Mouse (Mus musculus) forebrain, embryonic 14.5 days (tissue): ENCODE results near the gene Uevld. TPM values are rescaled to one million over a fixed set of nuclear protein-coding genes. Genes with fewer than 3 reads are reported as not detected.

Experiments
- ATAC-seq: fragments of 200-750 bp; cut with Nextera tagmentation; 2 replicates; pipeline ENCODE4 v1.8.0; 2017; ENCODE audit warnings: mild to moderate bottlenecking, moderate library complexity
- DNase-seq: peaks from one replicate; pipeline ENCODE4 v3.0.0-alpha.2; 2015; ENCODE audit warnings: low spot score
- H3K27ac ChIP-seq: fragments of 300-500 bp; sonication (generic); 2 replicates; pipeline ENCODE4 v1.5.1; 2014; ENCODE audit warnings: low read depth, mild to moderate bottlenecking, control low read depth, low read length, moderate library complexity
- H3K27me3 ChIP-seq: fragments of 300-500 bp; sonication (generic); replicated peaks from 2 replicates; pipeline ENCODE4 v1.6.1; 2014; ENCODE audit warnings: low read length, control low read depth, mixed read lengths; ENCODE audit not compliant: control insufficient read depth, insufficient read depth
- H3K36me3 ChIP-seq: fragments of 300-500 bp; sonication (generic); 2 replicates; pipeline ENCODE4 v1.6.1; 2014; ENCODE audit warnings: low read length, control low read depth; ENCODE audit not compliant: control insufficient read depth, insufficient read depth
- H3K4me1 ChIP-seq: fragments of 300-500 bp; sonication (generic); 2 replicates; pipeline ENCODE4 v1.6.1; 2014; ENCODE audit warnings: antibody characterized with exemption, low read length, control low read depth; ENCODE audit not compliant: control insufficient read depth, insufficient read depth
- H3K4me2 ChIP-seq: fragments of 300-500 bp; sonication (generic); 2 replicates; pipeline ENCODE4 v1.6.1; 2014; ENCODE audit warnings: mild to moderate bottlenecking, control low read depth, low read length
- H3K4me3 ChIP-seq: fragments of 300-500 bp; sonication (generic); 2 replicates; pipeline ENCODE4 v1.5.1; 2014; ENCODE audit warnings: low read depth, low read length, control low read depth
- H3K9ac ChIP-seq: fragments of 300-500 bp; sonication (generic); 2 replicates; pipeline ENCODE4 v1.6.1; 2014; ENCODE audit warnings: mild to moderate bottlenecking, low read length, control low read depth, moderate library complexity
- H3K9me3 ChIP-seq: fragments of 300-500 bp; sonication (generic); replicated peaks from 2 replicates; pipeline ENCODE4 v1.6.1; 2016; ENCODE audit warnings: low read length, control low read depth, mixed read lengths; ENCODE audit not compliant: control insufficient read depth
- WGBS: fragments of 180-500 bp; shearing (Covaris S2); extraction: QIAGEN DNeasy Blood & Tissue Kit; methylation state at CpG from one replicate; pipeline ENCODE4 v1.1.7; 2014; 5-methylcytosine and 5-hydroxymethylcytosine counted together
- polyA plus RNA-seq: library from polyadenylated mRNA; unstranded; fragments of >200 nt; fragmentation: Nextera tagmentation; extraction: Ambion mirVana; gene quantifications from 2 replicates; pipeline ENCODE4 v1.2.1, GENCODE M21; 2014

Gene Uevld
- polyA plus RNA-seq, 1 experiment from 2014 or later, result 7.4 TPM

DNA sequence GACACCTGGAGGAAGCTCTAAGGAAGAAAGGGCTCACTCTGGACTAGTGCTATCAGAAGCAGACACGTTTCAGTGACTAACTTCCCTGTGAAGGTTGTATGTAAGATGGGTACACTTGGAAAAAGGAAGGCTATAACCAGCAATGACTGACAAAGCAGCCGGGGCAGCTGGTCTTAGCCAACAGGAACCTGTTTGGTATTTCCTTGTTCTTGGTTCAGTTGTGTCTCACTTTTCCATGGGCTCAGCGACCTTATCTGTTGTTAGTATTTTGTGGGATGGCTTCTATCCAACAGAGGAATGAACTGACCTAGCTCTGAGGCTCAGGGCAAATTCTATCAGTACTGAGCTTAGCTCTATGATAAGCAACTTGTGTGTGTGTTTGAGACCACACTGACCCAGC lies 2.7 kb upstream of the Uevld start:
- WGBS, result 73% methylated on average over 3 of the region's 3 CpGs
- H3K9ac ChIP-seq, result no peak overlapping the region
- H3K4me2 ChIP-seq, result no peak overlapping the region

GRCm38 (mm10) chr7:46958853-46959252 lies 526 bp upstream of the Uevld start:
- DNase-seq, result no peak
- H3K36me3 ChIP-seq, result peaks cover 16% of the 10 kb centered on the region
- no peak for ATAC-seq
- H3K4me3 ChIP-seq, result peak overlapping the region; percentile 70
- H3K4me2 ChIP-seq, result peak overlapping the region; percentile 88
- peaks cover 4% of the 10 kb centered on the region; the same call in 1 of the 2 replicates for H3K27me3 ChIP-seq
- no peaks in the 10 kb centered on the region for H3K9me3 ChIP-seq
- H3K9ac ChIP-seq, result peak overlapping the region; percentile 84
- H3K4me1 ChIP-seq, result peaks cover 8% of the 10 kb centered on the region; the same call in 1 of the 2 replicates
- no peak overlapping the region for H3K27ac ChIP-seq
- WGBS, result 17% methylated on average over 9 of the region's 9 CpGs

More for the DNA sequence above, 2.7 kb upstream of the Uevld start:
- Histone ChIP-seq H3K4me1 (peaks cover 8% of the 10 kb centered on the region; the same call in 1 of the 2 replicates), H3K9me3 (no peaks in the 10 kb centered on the region), H3K27me3 (peaks cover 4% of the 10 kb centered on the region; the same call in 1 of the 2 replicates), H3K27ac (no peak overlapping the region), H3K36me3 (no peaks in the 10 kb centered on the region), H3K4me3 (no peak overlapping the region)
- DNase-seq (no peak), ATAC-seq (no peak)

- ATAC-seq (no peak), DNase-seq (peak; percentile 66)
- H3K27me3 ChIP-seq, result no peaks in the 10 kb centered on the region
- H3K27ac ChIP-seq, result no peak overlapping the region
- peaks cover 52% of the 10 kb centered on the region for H3K36me3 ChIP-seq
- H3K4me2 ChIP-seq, result no peak overlapping the region
- H3K4me3 ChIP-seq, result no peak overlapping the region
- no peaks in the 10 kb centered on the region for H3K9me3 ChIP-seq
- WGBS, result 50% methylated on average over 4 of the region's 4 CpGs
- H3K9ac ChIP-seq, result no peak overlapping the region
- H3K4me1 ChIP-seq, result no peaks in the 10 kb centered on the region
Measured at GRCm38 (mm10) chr7:46935847-46936246, 22.5 kb downstream of the Uevld start.

GRCm38 (mm10) chr7:46934788-46935187 lies 23.5 kb downstream of the Uevld start:
- H3K36me3 ChIP-seq, result peaks cover 52% of the 10 kb centered on the region
- 93% methylated on average over 8 of the region's 8 CpGs for WGBS
- no peak overlapping the region for H3K9ac ChIP-seq
- ATAC-seq (no peak), DNase-seq (no peak)
- no peaks in the 10 kb centered on the region for H3K9me3 ChIP-seq
- H3K4me2 ChIP-seq, result no peak overlapping the region
- no peaks in the 10 kb centered on the region for H3K27me3 ChIP-seq
- H3K4me3 ChIP-seq, result no peak overlapping the region
- no peak overlapping the region for H3K27ac ChIP-seq
- no peaks in the 10 kb centered on the region for H3K4me1 ChIP-seq

DNA sequence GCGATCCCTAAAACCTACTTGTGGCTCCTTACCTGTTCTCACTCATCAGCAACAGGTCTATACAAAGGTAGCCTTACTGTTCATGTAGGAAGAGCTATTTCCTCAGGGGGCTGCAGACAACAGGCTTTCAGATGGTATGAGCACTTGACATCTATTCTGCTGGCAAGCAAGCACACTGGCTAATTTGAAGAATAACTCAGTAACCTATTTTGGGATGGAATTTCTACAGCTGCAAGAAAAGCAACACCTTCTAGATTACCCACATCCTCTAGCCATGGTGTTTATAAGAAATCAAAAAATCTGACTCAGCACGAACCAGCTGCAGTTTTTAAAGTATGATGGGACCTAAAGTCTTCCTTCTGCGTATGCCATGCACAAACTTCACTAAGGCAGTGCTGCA lies 27.0 kb downstream of the Uevld start:
- H3K27me3 ChIP-seq, result no peaks in the 10 kb centered on the region
- ATAC-seq (no peak), DNase-seq (no peak)
- no peaks in the 10 kb centered on the region for H3K4me1 ChIP-seq
- H3K27ac ChIP-seq, result no peak overlapping the region
- WGBS, result 95% methylated on average over 3 of the region's 3 CpGs
- no peaks in the 10 kb centered on the region for H3K9me3 ChIP-seq
- H3K9ac ChIP-seq, result no peak overlapping the region
- peaks cover 49% of the 10 kb centered on the region for H3K36me3 ChIP-seq
- H3K4me2 ChIP-seq, result no peak overlapping the region
- H3K4me3 ChIP-seq, result no peak overlapping the region

- H3K4me3 ChIP-seq, result no peak overlapping the region
Measured at GRCm38 (mm10) chr7:46928291-46928690, 30.0 kb downstream of the Uevld start.

DNA sequence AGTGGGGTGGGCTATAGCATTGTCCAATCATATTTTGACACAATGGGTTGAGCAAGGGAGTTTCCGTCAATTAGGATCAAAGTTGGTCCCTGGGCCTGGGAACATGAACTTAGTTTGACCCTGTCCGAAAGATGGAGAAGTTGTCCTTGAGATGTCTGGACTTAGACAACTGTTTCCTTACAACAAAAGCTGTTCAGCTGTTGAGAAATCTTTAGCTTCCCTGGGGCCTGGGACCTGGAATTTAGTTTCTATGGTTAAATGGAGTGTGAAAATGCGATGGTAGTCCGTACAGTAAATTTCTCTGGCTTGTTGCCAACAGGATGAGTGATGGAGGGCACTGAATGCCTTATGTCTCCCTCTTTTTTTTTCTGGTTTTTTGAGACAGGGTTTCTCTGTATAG lies 36.3 kb downstream of the Uevld start:
- no peak for ATAC-seq
- no peak overlapping the region for H3K4me3 ChIP-seq
- H3K4me2 ChIP-seq, result no peak overlapping the region
- 0 out of 2 replicates have a peak, but pooled peaks cover 7% of the 10 kb centered on the region for H3K36me3 ChIP-seq
- no peaks in the 10 kb centered on the region for H3K9me3 ChIP-seq
- H3K27ac ChIP-seq, result no peak overlapping the region
- no peaks in the 10 kb centered on the region for H3K27me3 ChIP-seq
- peaks cover 18% of the 10 kb centered on the region for H3K4me1 ChIP-seq
- WGBS, result 80% methylated on average over 4 of the region's 4 CpGs
- DNase-seq, result no peak
- H3K9ac ChIP-seq, result no peak overlapping the region

More at GRCm38 (mm10) chr7:46928291-46928690, 30.0 kb downstream of the Uevld start:
- DNase-seq, result no peak
- Histone ChIP-seq H3K27ac (no peak overlapping the region), H3K9ac (no peak overlapping the region), H3K36me3 (peaks cover 34% of the 10 kb centered on the region), H3K4me1 (no peaks in the 10 kb centered on the region), H3K27me3 (no peaks in the 10 kb centered on the region), H3K4me2 (no peak overlapping the region), H3K9me3 (no peaks in the 10 kb centered on the region)
- WGBS, result 94% methylated on average over 5 of the region's 5 CpGs
- ATAC-seq, result no peak

DNA sequence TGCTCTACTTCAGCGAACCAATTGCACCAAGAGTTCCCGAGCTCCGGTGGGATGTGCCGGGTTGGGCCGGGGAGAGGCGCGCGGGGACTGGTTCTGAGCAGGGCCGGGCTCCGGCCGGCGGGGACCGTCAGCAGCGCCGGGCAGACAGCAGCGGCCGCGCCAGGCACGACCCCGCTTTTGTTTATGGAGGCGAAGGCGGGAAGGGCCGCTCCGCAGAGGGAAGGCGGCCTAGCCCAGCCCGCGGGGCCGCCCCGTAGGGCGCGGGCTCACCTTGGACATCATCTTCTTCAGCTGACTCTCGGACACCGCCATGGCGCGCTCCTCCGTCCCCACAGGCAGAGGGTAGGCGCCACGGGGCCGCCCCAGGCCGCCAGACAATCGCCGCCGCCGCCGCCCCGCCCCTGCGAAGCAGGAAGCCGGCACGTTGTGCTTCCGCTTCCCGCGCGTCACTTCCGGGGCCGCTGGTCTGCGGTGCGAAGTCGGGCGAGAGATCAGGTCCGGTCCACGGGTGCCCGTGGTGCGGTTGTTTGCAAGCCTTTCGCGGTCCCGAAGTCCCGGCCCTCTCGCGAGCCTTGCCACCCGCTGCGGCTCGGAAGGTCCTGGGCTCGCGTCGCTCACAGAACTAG lies 38.7 kb downstream of the Uevld start, which contains the start of gene Tsg101:
Gene Tsg101, minus strand, starts transcription at position 419 of the 626 bp plus-strand sequence.
- peak; percentile 97 for ATAC-seq
- Histone ChIP-seq H3K36me3 (peaks cover 14% of the 10 kb centered on the region; the same call in 1 of the 2 replicates), H3K9ac (peak within 1 kb of the TSS; percentile 99), H3K9me3 (no peaks in the 10 kb centered on the region), H3K4me1 (peaks cover 18% of the 10 kb centered on the region), H3K4me2 (peak within 1 kb of the TSS; percentile 79), H3K27me3 (no peaks in the 10 kb centered on the region), H3K27ac (peak within 1 kb of the TSS; percentile 95), H3K4me3 (peak within 1 kb of the TSS; percentile 97)
- under 1% methylated on average over 73 of the region's 75 CpGs for WGBS
- DNase-seq, result peak; percentile 92

DNA sequence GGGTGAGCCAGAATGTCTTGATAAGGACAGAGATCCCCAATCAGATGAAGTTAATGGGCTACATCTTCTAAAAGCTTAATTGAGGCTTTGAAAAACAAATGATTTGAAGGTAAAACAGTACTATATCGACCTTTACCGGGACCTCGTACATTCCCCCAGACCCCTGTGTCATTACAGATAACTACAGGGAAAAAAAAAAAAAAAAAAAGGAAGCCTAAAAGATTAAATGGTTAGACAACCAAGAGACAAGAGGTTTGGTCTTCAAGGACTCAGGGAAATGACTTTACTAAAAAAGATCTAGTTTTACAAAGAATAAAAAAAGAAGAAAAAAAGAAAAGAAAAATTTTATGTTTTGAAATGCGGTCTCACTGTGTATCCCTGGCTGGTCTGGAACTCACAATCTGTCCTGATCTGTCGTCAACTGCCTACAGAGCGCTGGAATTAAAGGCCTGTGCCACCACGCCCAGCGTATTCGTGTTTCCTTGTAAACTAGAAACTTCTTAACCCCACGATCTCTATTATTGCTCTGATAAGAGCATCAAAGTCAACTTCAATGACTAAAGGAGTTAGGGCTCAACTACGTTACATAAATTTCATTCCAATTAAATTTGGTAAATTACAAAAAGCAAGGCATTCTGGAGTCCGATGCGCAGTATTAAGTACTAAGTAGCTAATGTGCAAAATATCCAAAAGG lies 39.5 kb downstream of the Uevld start:
- peaks cover 18% of the 10 kb centered on the region for H3K4me1 ChIP-seq

More for the DNA sequence above, 39.5 kb downstream of the Uevld start:
- Histone ChIP-seq H3K36me3 (peaks cover 15% of the 10 kb centered on the region; the same call in 1 of the 2 replicates), H3K4me2 (peak overlapping the region; percentile 75), H3K4me3 (peak overlapping the region; percentile 97), H3K9ac (peak overlapping the region; percentile 99), H3K27ac (peak overlapping the region; percentile 95; the same call in 1 of the 2 replicates), H3K27me3 (no peaks in the 10 kb centered on the region), H3K9me3 (no peaks in the 10 kb centered on the region)
- DNase-seq (peak; percentile 37), ATAC-seq (no peak)
- WGBS, result 16% methylated on average over 13 of the region's 13 CpGs
